Mouse (Mus musculus) testis, adult 10 weeks (tissue): Measurements from ENCODE around the gene Fam131a. TPM values are rescaled to one million over a fixed set of nuclear protein-coding genes. Genes with fewer than 3 reads are reported as not detected.

Source experiments
- polyA plus RNA-seq: library from polyadenylated mRNA; stranded (reverse); fragments of 350-450 nt; fragmentation: Illumina TruSeq; extraction: RNeasy Lipid Tissue Mini Kit (QIAGEN cat#74804); gene quantifications from one replicate; pipeline ENCODE4 v1.2.3, GENCODE M21; 2014; ENCODE audit warnings: low read depth, low replicate concordance

The Fam131a gene
- polyA plus RNA-seq, result 0.41 TPM

GRCm38 (mm10) chr16:20693111-20693701, at the start of gene Fam131a:
TSS of gene Fam131a (plus strand) at chr16:20693241.

DNA sequence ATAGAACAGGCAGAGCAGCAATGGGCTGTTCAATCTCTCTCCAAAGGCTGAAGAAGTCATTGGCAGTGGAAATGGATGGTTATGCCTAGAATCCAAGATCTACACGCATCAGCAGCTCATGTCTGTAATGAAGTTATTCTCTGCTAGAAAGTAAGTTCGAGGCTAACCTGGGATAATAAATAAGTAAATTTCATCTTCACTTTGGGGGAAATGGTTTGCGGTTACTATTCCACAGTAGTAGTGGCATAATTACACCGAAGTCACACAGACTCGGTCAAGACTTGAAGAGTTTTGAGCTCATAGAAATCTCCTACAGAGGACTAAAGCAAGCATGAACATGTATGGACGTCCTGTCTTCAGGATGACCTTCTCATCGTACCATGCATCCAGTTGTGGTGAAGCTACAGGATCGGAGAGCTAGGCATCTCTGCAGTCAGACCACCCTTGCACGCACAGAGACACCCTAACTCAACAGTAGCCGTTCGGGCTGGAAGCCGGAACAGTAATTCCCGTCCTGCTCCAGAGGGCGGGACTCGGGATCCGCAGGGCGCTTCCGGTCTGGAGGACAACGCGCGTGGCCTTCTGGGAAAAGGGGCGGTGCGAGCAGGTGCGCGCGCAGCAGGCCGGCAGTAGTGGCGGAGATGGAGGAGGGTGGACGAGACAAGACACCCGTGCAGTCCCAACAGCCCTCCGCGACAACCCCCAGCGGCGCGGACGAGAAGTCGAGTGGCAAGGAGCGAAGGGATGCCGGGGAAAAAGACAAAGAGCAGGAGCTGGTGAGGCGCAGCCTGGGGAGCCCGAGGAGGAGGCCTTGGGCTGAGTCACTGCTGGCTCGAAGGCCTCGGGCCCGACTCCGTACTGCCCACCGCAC, 41.7 kb upstream of the Fam131a start, which contains the start of gene Psmd2:
Gene Psmd2 (plus strand): TSS at position 577 of the 871 bp plus-strand sequence.

DNA sequence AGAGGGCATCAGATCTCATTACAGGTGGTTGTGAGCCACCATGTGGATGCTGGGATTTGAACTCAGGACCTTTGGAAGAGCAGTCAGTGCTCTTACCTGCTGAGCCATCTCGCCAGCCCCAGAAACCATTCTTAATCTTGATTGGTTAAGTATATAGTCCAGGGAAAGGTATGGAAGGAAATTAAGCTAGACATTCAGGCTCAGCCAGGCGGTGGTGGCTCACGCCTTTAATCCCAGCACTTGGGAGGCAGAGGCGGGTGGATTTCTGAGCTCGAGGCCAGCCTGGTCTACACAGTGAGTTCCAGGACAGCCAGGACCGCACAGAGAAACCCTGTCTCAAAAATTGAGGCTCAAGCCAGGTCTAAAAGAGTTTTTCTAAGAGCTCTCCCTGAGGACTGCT, 25.0 kb upstream of the Fam131a start, which contains the start of gene Eif4g1:
Gene Eif4g1 (plus strand): TSS at position 301 of the 400 bp plus-strand sequence.

DNA sequence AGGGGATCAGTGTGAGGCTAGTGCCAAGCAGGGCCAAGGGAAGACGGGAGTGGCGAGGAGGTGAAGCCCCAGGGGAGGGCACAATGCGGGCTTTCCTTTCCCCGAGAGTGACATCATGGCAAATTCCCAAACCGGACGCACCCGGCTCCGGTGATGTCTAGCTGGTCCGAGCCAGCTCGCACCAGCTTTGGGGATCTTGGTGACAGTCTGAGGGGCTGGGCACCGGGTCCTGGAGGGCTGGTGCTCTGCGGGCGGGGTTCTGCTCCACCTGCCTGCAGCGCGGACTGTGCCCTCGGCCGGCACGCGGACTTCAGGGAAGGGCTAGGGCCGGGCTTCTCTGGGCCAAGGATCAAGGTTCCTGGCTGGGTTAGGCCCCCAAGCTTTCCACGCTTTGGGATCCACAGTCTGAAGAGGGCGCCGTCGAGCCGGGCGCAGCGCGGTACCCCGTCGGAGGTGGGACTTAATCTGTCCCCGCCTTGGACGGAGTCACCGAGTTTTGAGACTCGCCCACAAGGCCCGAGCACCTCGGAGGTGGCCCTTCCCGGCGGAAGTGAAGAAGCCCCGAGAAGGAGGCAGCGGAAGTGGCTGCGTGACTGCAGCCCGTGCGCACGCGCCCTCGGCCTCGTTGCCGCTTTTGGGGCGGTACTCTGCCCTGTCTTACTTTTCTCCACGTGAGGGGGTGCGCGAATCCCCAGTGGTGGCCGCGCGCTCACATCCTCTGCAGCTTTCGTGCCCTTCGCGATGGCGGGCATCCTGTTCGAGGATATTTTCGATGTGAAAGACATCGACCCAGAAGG, 24.3 kb downstream of the Fam131a start, which contains the start of the genes Polr2h and Clcn2:
Gene Polr2h (plus strand): TSS at position 485 of the 797 bp plus-strand sequence.
Gene Clcn2 (minus strand): TSS at position 566 of the 797 bp plus-strand sequence.

DNA sequence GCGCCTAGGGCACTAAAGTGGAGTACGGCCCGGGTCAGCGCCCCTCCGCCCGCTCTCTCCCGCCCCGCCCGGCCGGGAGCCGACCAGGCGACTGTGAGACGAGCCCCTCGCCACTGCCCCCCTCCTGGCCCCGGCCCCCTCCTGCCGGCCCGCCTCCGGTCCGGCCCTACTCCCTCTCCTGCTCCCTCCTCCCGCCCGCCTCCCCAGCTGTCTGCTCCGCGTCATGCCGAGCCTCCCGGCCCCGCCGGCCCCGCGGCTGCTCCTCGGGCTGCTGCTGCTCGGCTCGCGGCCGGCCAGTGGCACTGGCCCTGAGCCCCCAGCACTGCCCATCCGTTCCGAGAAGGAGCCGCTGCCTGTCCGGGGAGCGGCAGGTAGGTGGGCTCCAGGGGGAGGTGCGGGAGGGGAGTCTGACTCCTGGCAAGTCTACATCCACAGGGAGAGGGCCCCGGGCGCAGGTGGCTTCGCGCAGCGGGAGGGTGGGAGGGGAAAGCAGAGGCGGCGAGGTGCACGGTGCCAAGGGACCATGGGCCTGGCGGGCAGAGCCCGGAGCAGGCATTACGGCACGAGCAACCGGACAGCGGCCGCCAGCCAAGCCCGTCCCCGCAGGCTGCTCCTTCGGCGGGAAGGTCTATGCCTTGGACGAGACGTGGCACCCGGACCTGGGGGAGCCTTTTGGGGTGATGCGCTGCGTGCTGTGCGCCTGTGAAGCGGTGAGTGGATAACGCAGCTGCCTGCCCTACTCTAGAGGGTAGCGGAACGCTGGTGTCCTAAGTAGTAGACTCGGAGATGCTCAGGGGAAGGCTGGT, 40.1 kb downstream of the Fam131a start, which contains the start of gene Chrd:
Gene Chrd (plus strand): TSS at position 203 of the 806 bp plus-strand sequence.

GRCm38 (mm10) chr16:20733731-20734730, 41.0 kb downstream of the Fam131a start, which contains the start of gene Thpo:
TSS of gene Thpo (minus strand) at chr16:20734511.

Other genes starting within 250 kb of the Fam131a start
- gene Eif2b5, start 194.4 kb upstream of the Fam131a start, polyA plus RNA-seq, result 21.4 TPM
- gene Dvl3, start 176.3 kb upstream of the Fam131a start, polyA plus RNA-seq, result 4.9 TPM
- gene Ap2m1, start 157.8 kb upstream of the Fam131a start, polyA plus RNA-seq, result 44.8 TPM
- gene Abcf3, start 144.7 kb upstream of the Fam131a start, polyA plus RNA-seq, result 25.1 TPM
- not detected for gene Vwa5b2, start 103.8 kb upstream of the Fam131a start, polyA plus RNA-seq
- gene Eef1akmt4, start 81.6 kb upstream of the Fam131a start, polyA plus RNA-seq, result 0.52 TPM
- not detected for gene Gm49333, start 81.6 kb upstream of the Fam131a start, polyA plus RNA-seq
- 5.3 TPM for gene Alg3, start 81.5 kb upstream of the Fam131a start, polyA plus RNA-seq
- gene Camk2n2, start 72.0 kb upstream of the Fam131a start, polyA plus RNA-seq, result 1.9 TPM
- 0.13 TPM for gene Ece2, start 63.4 kb upstream of the Fam131a start, polyA plus RNA-seq
- 163 TPM for gene Psmd2, start 41.6 kb upstream of the Fam131a start, polyA plus RNA-seq
- 123 TPM for gene Eif4g1, start 24.9 kb upstream of the Fam131a start, polyA plus RNA-seq
- gene Polr2h, start 24.4 kb downstream of the Fam131a start, polyA plus RNA-seq, result 9.8 TPM
- 1.4 TPM for gene Clcn2, start 24.5 kb downstream of the Fam131a start, polyA plus RNA-seq
- 0.21 TPM for gene Chrd, start 39.9 kb downstream of the Fam131a start, polyA plus RNA-seq
- not detected for gene Thpo, start 41.3 kb downstream of the Fam131a start, polyA plus RNA-seq